Mouse (Mus musculus) CH12.LX (cell line): ENCODE measurements around the gene Dnah5. TPM values are rescaled to one million over a fixed set of nuclear protein-coding genes. Genes with fewer than 3 reads are reported as not detected.

Source experiments
- DNase-seq: peaks from one replicate; pipeline ENCODE4 v3.0.0-alpha.2; 2013; ENCODE audit errors: extremely low read depth
- H3K27ac ChIP-seq: 2 replicates; pipeline ENCODE4 v1.5.1; 2012; ENCODE audit warnings: low read depth, mild to moderate bottlenecking, control low read depth, moderate library complexity; ENCODE audit not compliant: insufficient read depth
- H3K27me3 ChIP-seq: replicated peaks from 2 replicates; pipeline ENCODE3; 2012; ENCODE audit warnings: inconsistent platforms
- H3K36me3 ChIP-seq, 2 experiments: replicated peaks in 1 of 2; 2 replicates each; pipeline versions ENCODE3 to v1.6.1; 2012; ENCODE audit warnings: inconsistent platforms in 1 of 2, low read length in 1 of 2, mild to moderate bottlenecking in 1 of 2, mixed read lengths in 1 of 2, moderate library complexity in 1 of 2; ENCODE audit not compliant: control insufficient read depth in 1 of 2, insufficient read depth in 1 of 2
- H3K4me1 ChIP-seq, 2 experiments: 2 replicates each; pipeline ENCODE4 v1.6.1; 2012; ENCODE audit warnings: inconsistent platforms in 1 of 2, moderate library complexity in 1 of 2; ENCODE audit not compliant: insufficient read depth in 2 of 2, control insufficient read depth in 1 of 2
- H3K4me2 ChIP-seq: 2 replicates; pipeline ENCODE4 v1.6.1; 2012; ENCODE audit warnings: low read depth, mild to moderate bottlenecking, control low read depth; ENCODE audit not compliant: poor library complexity, insufficient read depth, severe bottlenecking
- H3K4me3 ChIP-seq, 3 experiments: fragments of 150-350 bp in 1 of 3; sonication (generic) in 1 of 3; replicated peaks in 1 of 3; 2 replicates each; pipeline versions ENCODE3 to v1.5.1; 2011 to 2012; ENCODE audit warnings: low read depth in 2 of 3, low read length in 2 of 3, mild to moderate bottlenecking in 2 of 3, moderate library complexity in 2 of 3, control low read depth in 1 of 3, improper control_type of control experiment in 1 of 3, inconsistent platforms in 1 of 3, mixed read lengths in 1 of 3; ENCODE audit not compliant: poor library complexity in 1 of 3
- H3K79me2 ChIP-seq: replicated peaks from 2 replicates; pipeline ENCODE4 v1.6.1; 2012; ENCODE audit warnings: mild to moderate bottlenecking, moderate library complexity; ENCODE audit not compliant: control insufficient read depth, poor library complexity, insufficient read depth, severe bottlenecking; ENCODE audit errors: extremely low read depth
- H3K9ac ChIP-seq: 2 replicates; pipeline ENCODE4 v1.6.1; 2012; ENCODE audit warnings: low read depth, mild to moderate bottlenecking, control low read depth, moderate library complexity; ENCODE audit not compliant: insufficient read depth
- H3K9me3 ChIP-seq: replicated peaks from 2 replicates; pipeline ENCODE3; 2012; ENCODE audit warnings: low read length, inconsistent platforms, mixed read lengths
- BHLHE40 ChIP-seq: IDR thresholded peaks from 2 replicates; pipeline ENCODE4 v1.6.1; 2011; ENCODE audit warnings: mild to moderate bottlenecking, low read depth, low read length, improper control_type of control experiment
- CHD2 ChIP-seq: IDR thresholded peaks from 2 replicates; pipeline ENCODE4 v1.6.1; 2011; ENCODE audit warnings: low read length, improper control_type of control experiment
- ELF1 ChIP-seq: IDR thresholded peaks from 2 replicates; pipeline ENCODE4 v1.6.1; 2014; ENCODE audit warnings: low read depth, mild to moderate bottlenecking, inconsistent platforms, low read length, improper control_type of control experiment
- MAFK ChIP-seq: IDR thresholded peaks from 2 replicates; pipeline ENCODE4 v1.6.1; 2011; ENCODE audit warnings: low read length, improper control_type of control experiment; ENCODE audit not compliant: insufficient replicate concordance
- MAX ChIP-seq: IDR thresholded peaks from 2 replicates; pipeline ENCODE4 v1.6.1; 2011; ENCODE audit warnings: low read length, improper control_type of control experiment
- MXI1 ChIP-seq: IDR thresholded peaks from 2 replicates; pipeline ENCODE4 v1.6.1; 2011; ENCODE audit warnings: mild to moderate bottlenecking, low read depth, low read length, improper control_type of control experiment
- RCOR1 ChIP-seq: conservative IDR thresholded peaks from 2 replicates; pipeline ENCODE4 v1.6.1; 2012; ENCODE audit warnings: low read depth, mild to moderate bottlenecking, inconsistent platforms, low read length, improper control_type of control experiment
- SIN3A ChIP-seq: IDR thresholded peaks from 2 replicates; pipeline ENCODE4 v1.6.1; 2012; ENCODE audit warnings: low read length, improper control_type of control experiment, inconsistent platforms
- TBP ChIP-seq: conservative IDR thresholded peaks from 2 replicates; pipeline ENCODE4 v1.6.1; 2011; ENCODE audit warnings: low read depth, low read length, improper control_type of control experiment
- UBTF ChIP-seq: IDR thresholded peaks from 2 replicates; pipeline ENCODE4 v1.6.1; 2012; ENCODE audit warnings: low read depth, mild to moderate bottlenecking, inconsistent platforms, low read length, improper control_type of control experiment, moderate library complexity
- USF2 ChIP-seq: conservative IDR thresholded peaks from 2 replicates; pipeline ENCODE4 v1.6.1; 2011; ENCODE audit warnings: low read depth, low read length, improper control_type of control experiment
- dilution Hi-C: fragments of 300-500 bp; cut with MboI; formaldehyde crosslinking; loops from 2 replicates; pipeline ENCODE4 v1.14.3; 2020; ENCODE audit warnings: low sequenced_read_pairs; ENCODE audit not compliant: extremely low pct_unique_long_range_greater_than_20kb, extremely low pct_ligation_motif_present
- in situ Hi-C: fragments of 300-500 bp; cut with MboI; formaldehyde crosslinking; loops from 3 replicates; pipeline ENCODE4 v1.14.3; 2019; ENCODE audit warnings: low sequenced_read_pairs, low pct_ligation_motif_present, low pct_unique_long_range_greater_than_20kb, mixed read lengths
- polyA plus RNA-seq: library from polyadenylated mRNA; unstranded; fragments of >175 nt; gene quantifications from 2 replicates; pipeline ENCODE4 v1.2.1, GENCODE M21; 2012; ENCODE audit warnings: low read depth; ENCODE audit not compliant: insufficient read length
- total RNA-seq, 2 experiments: library from RNA; depleted of rRNA; stranded (reverse); fragments of 300-350 nt in 1 of 2; fragments of >200 nt in 1 of 2; gene quantifications; 2 replicates each; pipeline ENCODE4 v1.2.3; 2012 to 2014

Dnah5 gene
- total and polyA plus RNA-seq, 3 experiments: under 0.01 to 0.01 TPM; not detected in 1

- in situ Hi-C loops: no loop called here
- H3K27ac ChIP-seq: no peak overlapping the region
- TF ChIP-seq ELF1: no peak
- TF ChIP-seq MXI1: no peak
- no peak for TF ChIP-seq CHD2
- no peak for TF ChIP-seq UBTF
- TF ChIP-seq RCOR1: no peak
- TF ChIP-seq BHLHE40: no peak
- no peak for TF ChIP-seq MAX
- TF ChIP-seq MAFK: no peak
- no peak for TF ChIP-seq TBP
- no peak for TF ChIP-seq USF2
- no peak for TF ChIP-seq SIN3A
- TF ChIP-seq, all 38 proteins: peak for 0
Measured at GRCm38 (mm10) chr15:28515176-28515575, 311.6 kb downstream of the Dnah5 start.

More at GRCm38 (mm10) chr15:28515176-28515575, 311.6 kb downstream of the Dnah5 start:
- Histone ChIP-seq H3K36me3 (no peaks in the 10 kb centered on the region), H3K4me1 (no peaks in the 10 kb centered on the region), H3K4me3 (no peak overlapping the region), H3K27me3 (no peaks in the 10 kb centered on the region), H3K9ac (no peak overlapping the region), H3K79me2 (no peaks in the 10 kb centered on the region), H3K4me2 (no peak overlapping the region), H3K9me3 (peaks cover 39% of the 10 kb centered on the region)
- dilution Hi-C loops: no loop called here
- DNase-seq: no peak

Other genes with a start within 250 kb of the Dnah5 start
- 1.8 and 3.9 TPM in 2 replicates for gene Trio, start 177.9 kb upstream of the Dnah5 start, total RNA-seq (2012; rRNA removed)
- 4.1 and 4.3 TPM in 2 replicates for gene Trio, start 177.9 kb upstream of the Dnah5 start, total RNA-seq (2014; rRNA removed)
- 17.4 and 17.5 TPM in 2 replicates for gene Trio, start 177.9 kb upstream of the Dnah5 start, polyA plus RNA-seq